Mouse (Mus musculus): ENCODE data around the gene Nusap1. TPM values are rescaled to one million over a fixed set of nuclear protein-coding genes. Genes with fewer than 3 reads are reported as not detected.
"Not testable (repeated sequence)": the region's sequence is repeated elsewhere in the genome, so short reads cannot be mapped to it uniquely, and the experiment has no call there.

Gene Nusap1
- polyA plus RNA-seq, 1 experiment from 2014 or later: 8.9 TPM

GRCm38 (mm10) chr2:119603909-119604308, 14.2 kb upstream of the Nusap1 start:
- peaks cover 75% of the 10 kb centered on the region for H3K79me2 ChIP-seq (ENCODE audit: inconsistent target)
- peaks cover 28% of the 10 kb centered on the region for H3K36me3 ChIP-seq (ENCODE audit: inconsistent target)
- no peak overlapping the region for H3K27ac ChIP-seq
- no peak overlapping the region for H3K4me3 ChIP-seq (ENCODE audit: inconsistent target)
- 84% methylated on average over 2 of the region's 2 CpGs for WGBS (ENCODE audit: missing documents)

DNA sequence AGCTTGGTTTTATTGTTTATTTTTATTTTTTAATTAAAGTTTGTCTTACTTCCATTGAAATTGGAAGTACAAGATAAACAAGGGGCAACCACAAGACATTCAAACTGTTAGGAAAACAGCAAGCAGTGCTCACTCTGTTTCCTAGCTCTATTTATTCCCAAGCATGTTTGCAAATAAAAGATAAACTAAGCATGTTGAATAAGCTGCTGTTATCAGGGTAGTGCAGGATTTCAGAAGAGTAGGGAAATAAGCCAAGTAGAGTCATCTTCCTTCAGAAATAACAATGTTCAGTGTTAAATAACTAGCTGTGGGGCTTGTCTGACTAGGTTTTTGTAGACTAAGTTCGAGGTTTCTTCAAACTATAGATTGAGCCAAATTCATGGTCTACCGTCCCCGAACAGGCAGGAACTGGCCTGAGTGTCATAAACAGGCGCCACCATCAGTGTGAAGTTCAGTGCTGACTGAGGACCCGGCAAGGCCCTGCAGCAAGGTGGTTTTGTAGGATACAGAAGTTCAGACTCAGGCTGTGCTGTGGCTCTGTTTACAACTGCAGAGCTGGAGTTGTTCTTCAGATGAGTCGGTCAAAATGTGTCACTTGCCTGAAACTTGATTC, 12.6 kb upstream of the Nusap1 start:
- Histone ChIP-seq H3K4me3 (ENCODE audit: inconsistent target) (no peak overlapping the region), H3K27ac (no peak overlapping the region), H3K79me2 (ENCODE audit: inconsistent target) (peaks cover 59% of the 10 kb centered on the region), H3K36me3 (ENCODE audit: inconsistent target) (peaks cover 15% of the 10 kb centered on the region; the same call in 1 of the 2 replicates)
- WGBS (ENCODE audit: missing documents): 87% methylated on average over 6 of the region's 6 CpGs

GRCm38 (mm10) chr2:119607023-119607422, 11.1 kb upstream of the Nusap1 start:
- 91% methylated on average over 4 of the region's 4 CpGs for WGBS (ENCODE audit: missing documents)
- peaks cover 43% of the 10 kb centered on the region for H3K79me2 ChIP-seq (ENCODE audit: inconsistent target)
- no peak overlapping the region for H3K27ac ChIP-seq
- peaks cover 8% of the 10 kb centered on the region; the same call in 1 of the 2 replicates for H3K36me3 ChIP-seq (ENCODE audit: inconsistent target)
- H3K4me3 ChIP-seq (ENCODE audit: inconsistent target): no peak overlapping the region

DNA sequence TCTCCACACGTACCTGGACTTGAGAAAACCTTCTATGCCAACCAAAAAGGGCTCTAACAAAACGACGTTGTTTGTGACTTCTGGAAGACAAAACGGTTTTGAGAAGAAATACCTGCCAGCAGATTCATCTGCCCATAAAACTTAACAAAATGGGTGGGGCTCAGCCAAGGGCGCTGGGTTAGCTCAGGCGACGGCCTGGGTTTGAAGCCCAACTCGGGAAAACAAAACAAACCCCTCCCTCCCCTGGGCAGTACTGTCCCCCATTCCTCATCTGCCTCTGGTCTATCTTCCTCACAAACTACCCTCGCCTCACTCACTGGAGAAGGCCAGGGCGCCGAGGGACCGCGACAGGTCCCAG, 278 bp upstream of the Nusap1 start:
- Histone ChIP-seq H3K4me3 (ENCODE audit: inconsistent target) (peak overlapping the region; percentile 83), H3K36me3 (ENCODE audit: inconsistent target) (no peaks in the 10 kb centered on the region), H3K27ac (peak overlapping the region; percentile 69), H3K79me2 (ENCODE audit: inconsistent target) (peaks cover 42% of the 10 kb centered on the region)
- 2% methylated on average over 13 of the region's 13 CpGs for WGBS (ENCODE audit: missing documents)

- peaks cover 53% of the 10 kb centered on the region for H3K79me2 ChIP-seq (ENCODE audit: inconsistent target)
- peak overlapping the region; percentile 83 for H3K4me3 ChIP-seq (ENCODE audit: inconsistent target)
- H3K27ac ChIP-seq: peak overlapping the region; percentile 69
- H3K36me3 ChIP-seq (ENCODE audit: inconsistent target): not testable (repeated sequence)
- 0% methylated on average over 5 of the region's 6 CpGs for WGBS (ENCODE audit: missing documents)
Measured at GRCm38 (mm10) chr2:119619002-119619401, 904 bp downstream of the Nusap1 start.

- no peaks in the 10 kb centered on the region for H3K36me3 ChIP-seq (ENCODE audit: inconsistent target)
- WGBS (ENCODE audit: missing documents): 92% methylated on average over 2 of the region's 2 CpGs
- no peak overlapping the region for H3K4me3 ChIP-seq (ENCODE audit: inconsistent target)
- no peak overlapping the region for H3K27ac ChIP-seq
- H3K79me2 ChIP-seq (ENCODE audit: inconsistent target): peaks cover 65% of the 10 kb centered on the region
Measured at GRCm38 (mm10) chr2:119621302-119621701, 3.2 kb downstream of the Nusap1 start.

GRCm38 (mm10) chr2:119636781-119637180, 18.7 kb downstream of the Nusap1 start:
- Histone ChIP-seq H3K79me2 (ENCODE audit: inconsistent target) (no peaks in the 10 kb centered on the region), H3K27ac (no peak overlapping the region), H3K36me3 (ENCODE audit: inconsistent target) (0 out of 2 replicates have a peak, but pooled peaks cover 5% of the 10 kb centered on the region), H3K4me3 (ENCODE audit: inconsistent target) (no peak overlapping the region)
- 94% methylated on average over 1 of the region's 1 CpGs for WGBS (ENCODE audit: missing documents)

GRCm38 (mm10) chr2:119641214-119641912, 23.3 kb downstream of the Nusap1 start:
- 0 out of 2 replicates have a peak, but pooled peaks cover 8% of the 10 kb centered on the region for H3K36me3 ChIP-seq (ENCODE audit: inconsistent target)

GRCm38 (mm10) chr2:119644254-119644653, 26.2 kb downstream of the Nusap1 start:
- Histone ChIP-seq H3K27ac (no peak overlapping the region), H3K79me2 (ENCODE audit: inconsistent target) (no peaks in the 10 kb centered on the region), H3K4me3 (ENCODE audit: inconsistent target) (no peak overlapping the region), H3K36me3 (ENCODE audit: inconsistent target) (0 out of 2 replicates have a peak, but pooled peaks cover 21% of the 10 kb centered on the region)
- 91% methylated on average over 5 of the region's 5 CpGs for WGBS (ENCODE audit: missing documents)

More at GRCm38 (mm10) chr2:119641214-119641912, 23.3 kb downstream of the Nusap1 start:
- Histone ChIP-seq H3K4me3 (ENCODE audit: inconsistent target) (no peak overlapping the region), H3K27ac (no peak overlapping the region), H3K79me2 (ENCODE audit: inconsistent target) (no peaks in the 10 kb centered on the region)
- WGBS (ENCODE audit: missing documents): 94% methylated on average over 5 of the region's 5 CpGs

GRCm38 (mm10) chr2:119662220-119663182, 44.4 kb downstream of the Nusap1 start, which contains the start of gene Ndufaf1:
Gene Ndufaf1, minus strand, starts transcription at chr2:119662827.
- peak within 1 kb of the TSS; percentile 32 for H3K27ac ChIP-seq
- peaks cover 10% of the 10 kb centered on the region; the same call in 1 of the 2 replicates for H3K79me2 ChIP-seq (ENCODE audit: inconsistent target)
- peaks cover 17% of the 10 kb centered on the region; the same call in 1 of the 2 replicates for H3K36me3 ChIP-seq (ENCODE audit: inconsistent target)
- WGBS (ENCODE audit: missing documents): 2% methylated on average over 44 of the region's 44 CpGs
- peak within 1 kb of the TSS; percentile 92 for H3K4me3 ChIP-seq (ENCODE audit: inconsistent target)

DNA sequence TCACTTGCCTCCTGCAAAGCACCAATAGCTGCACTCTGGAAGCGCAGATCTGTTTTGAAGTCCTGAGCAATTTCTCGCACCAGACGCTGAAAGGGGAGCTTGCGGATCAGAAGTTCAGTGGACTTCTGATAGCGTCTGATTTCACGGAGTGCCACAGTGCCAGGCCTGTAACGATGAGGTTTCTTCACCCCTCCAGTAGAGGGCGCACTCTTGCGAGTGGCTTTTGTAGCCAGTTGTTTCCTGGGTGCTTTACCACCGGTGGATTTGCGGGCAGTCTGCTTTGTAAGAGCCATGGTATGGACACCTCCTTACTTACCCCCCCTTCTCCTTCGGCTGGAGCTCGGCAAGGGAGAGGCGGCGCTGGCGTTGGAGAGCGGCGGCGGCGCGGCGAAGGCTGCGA, 47.6 kb downstream of the Nusap1 start:
- not testable (repeated sequence) for H3K4me3 ChIP-seq (ENCODE audit: inconsistent target); H3K27ac ChIP-seq; H3K36me3 ChIP-seq (ENCODE audit: inconsistent target); H3K79me2 ChIP-seq (ENCODE audit: inconsistent target)
- 82% methylated on average over 15 of the region's 23 CpGs for WGBS (ENCODE audit: missing documents)

- Histone ChIP-seq H3K4me3 (ENCODE audit: inconsistent target) (no peak overlapping the region), H3K79me2 (ENCODE audit: inconsistent target) (no peaks in the 10 kb centered on the region), H3K27ac (no peak overlapping the region), H3K36me3 (ENCODE audit: inconsistent target) (no peaks in the 10 kb centered on the region)
- WGBS (ENCODE audit: missing documents): 43% methylated on average over 7 of the region's 7 CpGs
Measured at GRCm38 (mm10) chr2:119669010-119669409, 50.9 kb downstream of the Nusap1 start.

DNA sequence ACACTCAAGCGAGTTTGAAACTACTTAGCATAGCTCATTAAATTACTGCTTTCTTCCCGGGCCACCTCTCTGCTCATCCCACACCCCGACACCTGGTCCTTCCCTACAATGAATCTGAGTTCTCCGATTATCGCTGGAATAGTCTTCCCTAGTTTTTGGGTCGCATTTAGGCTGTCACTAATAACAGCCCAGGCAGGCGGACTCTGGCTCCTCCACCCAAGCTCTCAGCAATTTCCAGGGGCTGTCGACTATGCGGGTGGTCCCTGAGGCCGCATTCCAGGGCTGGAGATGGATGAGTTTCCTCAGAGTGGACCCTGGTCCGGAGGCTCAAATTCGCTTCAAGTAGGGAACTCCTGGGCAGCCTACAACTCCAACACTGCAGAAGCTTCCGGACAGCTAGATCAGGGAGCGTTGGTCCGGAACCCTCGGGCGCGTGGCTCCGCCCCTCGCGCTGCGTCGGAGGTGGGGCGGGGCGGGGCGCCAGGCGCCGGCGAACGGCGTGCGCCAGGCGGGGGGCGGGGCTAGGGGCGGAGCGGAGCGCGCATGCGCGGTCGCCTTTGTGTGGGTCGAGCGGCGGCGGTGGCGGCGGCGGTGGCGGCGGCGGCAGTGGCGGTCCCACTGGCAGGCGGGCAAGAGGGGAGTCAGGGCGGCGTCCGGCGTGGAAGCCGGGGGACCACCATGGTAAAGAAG, 56.6 kb downstream of the Nusap1 start, which contains the start of gene Rtf1:
TSS of gene Rtf1 (plus strand) at position 544 of the 690 bp plus-strand sequence.
- peak within 1 kb of the TSS; percentile 81 for H3K4me3 ChIP-seq (ENCODE audit: inconsistent target)
- under 1% methylated on average over 47 of the region's 58 CpGs for WGBS (ENCODE audit: missing documents)
- H3K27ac ChIP-seq: peak within 1 kb of the TSS; percentile 62

More for the DNA sequence above, 56.6 kb downstream of the Nusap1 start, which contains the start of gene Rtf1:
- H3K79me2 ChIP-seq (ENCODE audit: inconsistent target): peaks cover 45% of the 10 kb centered on the region
- no peaks in the 10 kb centered on the region for H3K36me3 ChIP-seq (ENCODE audit: inconsistent target)

All from macrophage (primary cell).